Mouse (Mus musculus): ENCODE measurements around the gene Bfsp1. TPM values are rescaled to one million over a fixed set of nuclear protein-coding genes. Genes with fewer than 3 reads are reported as not detected.

The Bfsp1 gene
- total RNA-seq, 4 experiments from 2014 or later, result 0.16 to 0.47 (median 0.17) TPM; not detected in 1

DNA sequence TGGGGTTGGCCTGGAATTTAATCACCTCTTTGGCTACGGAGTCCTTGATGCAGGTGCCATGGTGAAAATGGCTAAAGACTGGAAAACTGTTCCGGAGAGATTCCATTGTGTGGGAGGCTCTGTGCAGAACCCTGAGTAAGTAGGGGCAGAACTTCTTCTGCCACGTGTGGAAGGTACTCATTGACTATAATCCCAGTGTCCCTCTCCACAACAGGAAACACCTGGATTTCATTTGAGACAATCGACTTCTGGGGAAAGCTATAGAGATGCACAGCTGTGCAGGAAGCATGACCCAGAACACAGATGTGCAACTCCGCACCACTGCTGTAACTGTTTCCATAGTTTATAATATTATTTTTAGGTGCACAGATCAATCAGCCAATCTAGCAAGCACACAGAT is 61.9 kb downstream of the Bfsp1 start:
- no peak for DNase-seq (ENCODE audit: low spot score)

DNA sequence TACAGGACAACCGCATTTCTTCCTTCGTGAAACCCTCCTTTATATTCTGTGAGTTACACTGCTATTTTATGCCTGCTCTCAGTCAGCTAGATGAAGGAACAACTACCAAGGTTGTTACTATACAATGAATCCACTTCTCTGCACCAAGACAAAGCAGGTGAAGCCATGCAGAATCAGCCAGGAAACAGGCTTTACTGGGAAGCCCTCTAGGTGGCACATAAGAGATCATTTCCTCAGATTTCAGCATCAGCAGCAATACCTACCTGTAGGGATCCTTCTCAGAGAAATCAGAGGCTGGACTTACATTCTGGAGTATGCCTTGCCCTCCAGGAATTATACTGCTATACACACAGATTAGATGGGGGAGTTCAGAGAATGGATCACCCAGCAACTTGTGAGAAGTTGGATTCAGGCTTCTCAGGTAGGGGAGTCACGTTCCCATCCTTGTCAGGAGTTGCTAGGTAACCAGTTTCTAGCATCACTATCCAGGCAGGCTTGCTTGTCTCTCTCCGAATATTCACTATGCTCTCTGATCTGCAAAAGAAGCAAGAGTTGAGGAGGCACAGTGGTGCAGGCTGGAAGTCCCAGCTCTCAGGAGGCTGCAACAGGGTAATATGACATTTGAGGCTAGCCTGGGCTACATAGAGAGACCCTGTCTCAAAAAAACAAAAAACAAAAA is 66.5 kb downstream of the Bfsp1 start:
- DNase-seq (ENCODE audit: low spot score), result no peak

DNA sequence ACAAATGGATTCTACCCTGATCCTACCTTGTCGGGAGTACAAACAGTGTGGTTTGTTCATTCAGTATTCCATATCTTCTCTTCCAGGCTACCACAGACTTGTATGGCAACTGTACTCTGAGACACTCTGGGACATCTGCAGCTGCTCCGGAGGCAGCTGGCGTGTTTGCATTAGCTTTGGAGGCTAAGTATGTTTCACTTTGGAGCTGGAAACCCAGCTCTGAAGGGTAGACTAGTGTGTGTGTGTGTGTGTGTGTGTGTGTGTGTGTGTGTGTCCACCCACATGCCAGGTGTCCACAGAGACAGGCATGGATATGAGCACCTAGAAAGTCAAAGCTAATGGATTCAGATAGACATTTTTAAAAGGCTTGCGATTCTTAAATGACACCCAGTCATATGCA is 67.1 kb downstream of the Bfsp1 start:
- DNase-seq (ENCODE audit: low spot score), result no peak

DNA sequence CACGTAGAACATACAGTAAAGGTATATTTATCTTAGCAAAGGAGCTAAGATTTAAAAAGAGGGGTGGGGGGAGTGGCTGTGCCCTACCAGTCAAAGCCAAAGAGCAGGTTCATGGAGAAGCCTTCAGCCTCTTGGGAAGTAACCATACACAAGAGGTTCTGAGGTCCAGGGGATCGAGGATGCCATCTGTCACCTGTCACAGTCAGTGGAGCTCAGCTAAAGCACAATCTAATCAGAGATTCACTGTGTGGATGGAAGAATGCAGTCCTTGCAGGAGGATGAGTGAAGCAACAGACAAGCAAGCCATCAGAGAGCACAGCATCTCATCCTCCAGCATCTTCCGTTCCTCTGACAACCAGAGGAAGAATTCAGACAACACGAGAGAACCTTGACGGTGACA is 73.1 kb downstream of the Bfsp1 start:
- no peak for DNase-seq (ENCODE audit: low spot score)

DNA sequence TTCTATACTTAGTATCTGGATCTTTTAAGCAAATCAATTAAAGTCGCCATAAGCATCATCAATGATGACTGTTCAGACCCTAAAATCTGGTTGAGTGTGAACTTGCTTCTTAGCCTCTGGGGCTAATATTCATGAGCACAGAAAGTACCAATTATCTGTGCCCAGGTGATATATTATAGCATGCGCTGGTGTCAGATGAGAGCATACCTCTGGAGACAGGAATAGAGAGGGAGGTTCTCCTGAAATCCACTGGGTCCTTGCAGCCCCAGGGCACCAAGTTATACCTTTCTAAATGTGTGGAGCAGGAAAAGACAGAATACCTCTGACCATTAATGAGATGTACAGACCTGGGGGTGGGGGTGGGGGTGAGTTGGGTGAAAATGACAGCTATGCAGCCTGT is 82.7 kb downstream of the Bfsp1 start:
- no peak for DNase-seq (ENCODE audit: low spot score)

Other genes with a start within 250 kb of the Bfsp1 start
- 100 to 1,000 TPM; 129 to 151 (median 143) TPM for gene Dstn, start 52.1 kb upstream of the Bfsp1 start, total RNA-seq (2022)
- gene Rrbp1, start 148.1 kb upstream of the Bfsp1 start, total RNA-seq (2022), result 100 to 1,000 TPM; 109 to 128 (median 115) TPM
- not detected for gene Banf2, start 169.9 kb upstream of the Bfsp1 start, total RNA-seq (2022)

Measured in heart, adult 8-10 months (tissue).